8 mouse cellular contexts compared by ENCODE assay signal in the genomic region with DNA sequence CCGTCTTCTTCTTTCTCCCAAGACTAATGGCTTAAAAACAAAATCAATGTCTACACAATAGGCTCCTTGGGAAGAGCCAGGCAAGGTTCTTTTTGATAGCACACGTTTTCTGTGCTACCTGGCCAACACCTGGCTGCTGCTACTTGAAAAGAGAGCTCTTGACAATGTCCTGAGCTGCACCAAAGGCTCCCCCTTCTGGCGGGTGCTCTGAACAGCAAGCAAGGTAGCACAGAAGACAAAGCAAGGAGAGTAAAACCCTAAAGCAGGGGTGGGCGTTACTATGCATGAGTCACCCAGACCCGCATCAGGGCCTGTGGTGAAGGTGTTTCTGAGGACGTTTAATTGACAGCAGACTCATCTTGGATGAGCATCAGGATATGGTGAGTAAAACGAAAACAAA. TPM values are rescaled to one million over a fixed set of nuclear protein-coding genes. Genes with fewer than 3 reads are reported as not detected.
DNase-seq lines count a peak whose midpoint lies in the region; ATAC-seq and TF ChIP-seq lines count a peak whose summit lies in the region.

No protein-coding gene starts in this region.

- no peaks in the 10 kb centered on the region for H3K27me3 ChIP-seq in testis, adult 2 months (ENCODE audit: control insufficient read depth, insufficient read depth, low read length)
- H3K27me3 ChIP-seq in lung, postnatal 0 days (replicated peaks; ENCODE audit: insufficient read depth, low read length): no peaks in the 10 kb centered on the region
- no peaks in the 10 kb centered on the region for H3K27me3 ChIP-seq in intestine, embryonic 15.5 days (replicated peaks)

- peak; percentile 47; the same call in 1 of the 2 replicates for TF ChIP-seq CTCF in testis, adult 2 months (IDR thresholded peaks at IDR 0.05; ENCODE audit: control insufficient read depth, insufficient read depth, insufficient replicate concordance, low read depth, low read length)
- TF ChIP-seq CTCF in lung, postnatal 0 days (IDR thresholded peaks at IDR 0.05): peak; percentile 69

- H3K4me2 ChIP-seq in lung, postnatal 0 days (replicated peaks; ENCODE audit: low read depth, low read length): no peak overlapping the region
- no peak overlapping the region for H3K4me2 ChIP-seq in intestine, embryonic 15.5 days (replicated peaks)

- H3K36me3 ChIP-seq in testis, adult 2 months (ENCODE audit: control insufficient read depth, insufficient read depth, low read length): no peaks in the 10 kb centered on the region
- no peaks in the 10 kb centered on the region for H3K36me3 ChIP-seq in lung, postnatal 0 days (ENCODE audit: insufficient read depth, low read length)
- no peaks in the 10 kb centered on the region for H3K36me3 ChIP-seq in intestine, embryonic 15.5 days

- intact Hi-C loops in heart, postnatal 14 days (cut with DNase I): no loop called here

- peak; percentile 26 to 32 for DNase-seq in heart, postnatal 14 days
- no peak for DNase-seq in heart, adult 11 months
- DNase-seq in testis, postnatal 14 days (ENCODE audit: low spot score): no peak
- DNase-seq in c-Kit-positive CD71-positive TER-119-negative erythroid progenitor cells, embryonic 14.5 days (ENCODE audit: low read depth): peak; percentile 8
- peak; percentile 56 for DNase-seq in lung, postnatal 0 days (ENCODE audit: low spot score)
- no peak for DNase-seq in frontal cortex, postnatal 25 days (ENCODE audit: low spot score in 2 of 2)

- TF ChIP-seq POLR2A in testis, adult 2 months (IDR thresholded peaks at IDR 0.05; ENCODE audit: control insufficient read depth, low read depth, low read length): no peak

- TF ChIP-seq EP300 in lung, postnatal 0 days (IDR thresholded peaks at IDR 0.05): no peak

- 28% methylated on average over 7 of the region's 7 CpGs for WGBS in lung, postnatal 0 days
- WGBS in intestine, embryonic 15.5 days: 37% methylated on average over 7 of the region's 7 CpGs

- H3K27ac ChIP-seq in testis, adult 2 months (ENCODE audit: control insufficient read depth, insufficient read depth, low read depth, low read length): no peak overlapping the region
- no peak overlapping the region for H3K27ac ChIP-seq in lung, postnatal 0 days (ENCODE audit: low read length)
- H3K27ac ChIP-seq in intestine, embryonic 15.5 days: no peak overlapping the region

- no peak overlapping the region for H3K9ac ChIP-seq in lung, postnatal 0 days (replicated peaks; ENCODE audit: low read depth)
- no peak overlapping the region for H3K9ac ChIP-seq in intestine, embryonic 15.5 days

- H3K4me3 ChIP-seq in testis, adult 2 months (ENCODE audit: control insufficient read depth, low read depth, low read length): no peak overlapping the region
- H3K4me3 ChIP-seq in lung, postnatal 0 days (ENCODE audit: low read depth, low read length): no peak overlapping the region
- no peak overlapping the region for H3K4me3 ChIP-seq in intestine, embryonic 15.5 days (replicated peaks)

- H3K4me1 ChIP-seq in testis, adult 2 months (ENCODE audit: control insufficient read depth, insufficient read depth, low read length): no peaks in the 10 kb centered on the region; the same call in 1 of the 2 replicates
- H3K4me1 ChIP-seq in lung, postnatal 0 days (ENCODE audit: insufficient read depth, low read depth, low read length): no peaks in the 10 kb centered on the region
- H3K4me1 ChIP-seq in intestine, embryonic 15.5 days (replicated peaks): no peaks in the 10 kb centered on the region

- no peak for ATAC-seq in lung, postnatal 0 days
- ATAC-seq in intestine, embryonic 15.5 days: no peak

- no peaks in the 10 kb centered on the region for H3K9me3 ChIP-seq in lung, postnatal 0 days (ENCODE audit: low read length)
- no peaks in the 10 kb centered on the region for H3K9me3 ChIP-seq in intestine, embryonic 15.5 days

RNA-seq across cellular contexts. Expression of gene Scn10a, which starts 49.5 kb away (rescaled TPM):
- total RNA-seq in heart, postnatal 14 days (2021): under 1 TPM; 0.44 to 0.53 TPM
- 0.68 and 0.91 TPM in 2 replicates for polyA plus RNA-seq in testis, adult 2 months (2012; rRNA removed)
- polyA plus RNA-seq in lung, postnatal 0 days (2015; fragmentation: Nextera tagmentation; extraction: Ambion mirVana): 0.02 TPM in 2 replicates
- polyA plus RNA-seq in intestine, embryonic 15.5 days (2015; fragmentation: Nextera tagmentation; extraction: Ambion mirVana): not detected in 2 replicates

RNA-seq across cellular contexts. Expression of gene Scn11a, which starts 56.7 kb away (rescaled TPM):
- under 1 TPM; 0.05 to 0.07 TPM for total RNA-seq in heart, postnatal 14 days (2021)
- 0.20 and 0.26 TPM in 2 replicates for polyA plus RNA-seq in testis, adult 2 months (2012; rRNA removed)
- polyA plus RNA-seq in lung, postnatal 0 days (2015; fragmentation: Nextera tagmentation; extraction: Ambion mirVana): not detected in 2 replicates
- 0.04 TPM in 1 of 2 replicates, not detected in the other for polyA plus RNA-seq in intestine, embryonic 15.5 days (2015; fragmentation: Nextera tagmentation; extraction: Ambion mirVana)

Comparison
In these comparisons a context has a peak if more than half of its experiments do, and no peak if none do; other contexts are left out.
1. DNase-seq: peak in heart, postnatal 14 days (2 of 2), c-Kit-positive CD71-positive TER-119-negative erythroid progenitor cells, embryonic 14.5 days (single experiment) and lung, postnatal 0 days (single experiment); none in heart, adult 11 months (single experiment), testis, postnatal 14 days (single experiment) and frontal cortex, postnatal 25 days (0 of 2).